Mouse (Mus musculus): ENCODE data around the gene Slc35f4.

GRCm38 (mm10) chr14:49454283-49454914, 71.4 kb downstream of the Slc35f4 start:
- TF ChIP-seq CTCF (IDR thresholded peaks at IDR 0.05; ENCODE audit: low read depth, low read length) (no peak), POLR2AphosphoS5 (IDR thresholded peaks at IDR 0.05; ENCODE audit: insufficient replicate concordance, low read depth, low read length) (no peak), TAL1 (conservative IDR thresholded peaks at IDR 0.05; ENCODE audit: low read depth, low read length) (no peak), GATA1 (IDR thresholded peaks at IDR 0.05; ENCODE audit: borderline replicate concordance, low read length) (no peak), GATA2 (IDR thresholded peaks at IDR 0.05; ENCODE audit: borderline replicate concordance, low read depth, low read length) (no peak)
